Mouse (Mus musculus): Measurements from ENCODE around the gene Ube2j1.

The Ube2j1 gene

DNA sequence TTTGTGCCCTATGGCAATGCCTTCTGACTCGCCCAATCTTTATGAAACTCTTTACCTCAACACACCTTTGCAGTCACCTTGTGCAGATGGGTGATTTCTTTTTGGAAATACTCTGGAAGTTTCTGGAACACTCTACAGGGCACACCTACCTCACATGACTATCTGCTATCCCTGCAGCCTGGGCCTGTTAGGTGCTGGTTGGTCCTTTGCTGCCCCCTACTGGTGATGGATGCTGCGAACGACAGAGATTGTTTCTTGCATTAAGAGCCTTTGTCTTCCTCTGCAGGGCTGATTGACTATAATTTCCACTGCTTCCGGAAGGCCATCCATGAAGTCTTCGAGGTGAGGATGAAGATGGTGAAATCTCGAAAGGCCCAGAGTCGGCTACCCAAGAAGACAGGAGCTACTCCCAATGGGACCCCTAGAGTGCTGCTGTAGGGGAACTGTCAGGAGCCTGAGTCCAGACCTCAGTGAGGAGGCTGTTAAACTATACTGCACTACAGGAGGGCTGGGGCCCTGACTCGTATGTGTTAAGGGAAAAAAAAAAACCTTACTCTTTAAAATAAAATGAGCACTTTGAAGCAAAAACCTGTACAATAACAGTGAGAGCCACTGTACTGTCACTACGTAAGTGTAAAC, 12.7 kb upstream of the Ube2j1 start:
- DNase-seq, result peak; percentile 88 to 96

DNA sequence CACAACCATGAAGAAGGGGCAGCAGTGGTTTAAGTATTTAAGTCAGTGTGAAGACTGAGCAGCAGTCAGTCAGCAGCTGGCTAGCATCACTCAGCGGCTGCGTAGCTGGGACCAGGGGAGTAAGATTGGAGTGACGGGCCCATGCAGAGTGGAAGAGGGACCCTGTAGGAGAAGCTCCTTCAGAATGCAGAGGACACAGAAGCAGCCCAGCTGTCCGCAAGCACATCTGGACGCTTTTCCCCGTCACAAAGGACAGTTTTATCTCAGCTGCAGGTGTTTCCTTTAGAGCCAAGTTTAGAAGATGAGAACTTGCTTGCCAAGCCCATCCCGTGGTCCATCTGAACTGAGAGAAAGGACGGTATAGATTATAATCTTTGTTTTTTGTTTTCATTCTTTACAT, 6.8 kb upstream of the Ube2j1 start:
- no peak for DNase-seq

- DNase-seq, result no peak
Measured at GRCm38 (mm10) chr4:33029104-33029503, 2.1 kb upstream of the Ube2j1 start.

DNA sequence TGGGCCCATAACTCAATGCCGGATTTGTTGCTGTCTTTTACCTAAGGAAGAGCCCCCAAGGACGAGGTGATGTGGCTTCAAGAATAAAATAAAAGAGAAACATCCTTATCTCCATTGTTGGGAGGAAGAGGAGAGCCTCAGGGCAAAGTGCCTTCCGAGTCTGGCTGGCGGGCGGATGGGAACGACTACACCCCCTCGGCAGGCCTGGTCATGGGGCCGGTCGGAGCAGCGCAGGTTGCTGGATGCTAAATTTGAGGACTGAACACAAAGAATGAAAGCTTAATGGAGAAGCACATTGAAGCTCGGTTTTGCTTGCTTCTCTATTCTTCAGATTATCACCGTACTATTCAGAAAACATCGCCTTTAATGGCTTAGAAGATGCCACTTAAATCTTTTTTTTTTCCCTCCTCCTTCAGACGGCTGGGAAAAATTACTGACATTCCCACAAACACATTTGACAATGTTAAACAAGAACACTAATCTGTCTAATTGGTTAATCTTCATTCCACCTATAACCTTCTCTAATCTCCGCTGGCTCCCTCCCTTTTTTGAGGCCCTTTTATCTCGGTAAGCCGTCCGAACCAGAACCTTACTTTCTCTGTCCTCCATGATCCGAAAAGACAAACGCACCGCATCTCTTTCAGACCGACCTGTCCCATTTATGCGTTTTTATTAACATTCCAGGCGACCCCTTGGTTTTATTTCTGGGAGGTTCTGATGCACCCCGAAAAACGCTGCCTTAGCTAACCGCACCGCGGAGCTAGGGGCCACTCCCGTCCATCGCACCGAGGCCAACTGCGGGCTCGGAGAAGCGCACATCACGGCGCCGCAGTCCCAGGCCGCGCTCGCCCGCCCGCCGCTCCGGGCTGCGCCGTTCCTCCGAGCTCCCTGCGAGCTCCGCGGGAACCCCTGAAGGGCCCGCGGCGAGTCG, 687 bp upstream of the Ube2j1 start:
- DNase-seq, result peak in 1 of 2 experiments; percentile 9

- no peak for DNase-seq
Measured at GRCm38 (mm10) chr4:33032045-33032444, 829 bp downstream of the Ube2j1 start.

DNA sequence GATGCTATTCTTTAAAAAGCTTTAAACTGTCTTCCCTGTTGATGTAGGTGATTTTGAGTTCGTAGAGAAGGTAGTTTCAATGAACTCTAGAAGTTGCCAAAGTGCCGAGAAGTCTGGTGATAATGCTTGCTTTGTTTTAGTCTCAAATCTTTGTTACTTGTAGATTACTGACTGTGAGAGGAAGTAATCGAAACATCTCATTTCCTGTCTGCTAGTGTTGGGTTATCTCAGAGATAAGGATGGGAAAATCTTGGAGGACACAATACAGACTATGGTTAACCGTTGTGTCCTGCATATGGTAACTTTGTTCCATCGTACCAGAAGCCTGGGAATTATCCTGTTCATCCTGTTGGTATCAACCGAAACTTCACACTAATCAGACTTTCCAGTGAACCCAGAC, 2.3 kb downstream of the Ube2j1 start:
- no peak for DNase-seq

- no peak for DNase-seq
Measured at GRCm38 (mm10) chr4:33039826-33040225, 8.6 kb downstream of the Ube2j1 start.

DNA sequence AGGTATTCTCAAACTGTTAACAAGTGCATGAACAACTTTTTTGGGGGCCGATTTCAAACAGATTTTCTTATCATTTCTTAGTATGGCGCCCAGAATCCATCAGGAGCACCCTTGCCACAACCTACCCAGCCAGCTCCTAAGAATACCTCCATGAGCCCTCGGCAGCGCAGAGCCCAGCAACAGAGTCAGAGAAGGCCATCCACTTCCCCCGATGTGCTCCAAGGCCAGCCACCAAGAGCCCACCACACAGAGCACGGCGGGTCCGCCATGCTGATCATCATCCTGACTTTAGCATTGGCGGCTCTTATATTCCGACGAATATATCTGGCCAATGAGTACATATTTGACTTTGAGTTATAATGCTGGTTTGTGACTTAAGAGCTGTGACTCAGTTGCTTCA, 18.4 kb downstream of the Ube2j1 start:
- no peak for DNase-seq

GRCm38 (mm10) chr4:33052055-33052454, 20.8 kb downstream of the Ube2j1 start:
- DNase-seq, result no peak

GRCm38 (mm10) chr4:33052650-33053049, 21.4 kb downstream of the Ube2j1 start:
- DNase-seq, result no peak

- DNase-seq, result no peak
Measured at GRCm38 (mm10) chr4:33054426-33054825, 23.2 kb downstream of the Ube2j1 start.

DNA sequence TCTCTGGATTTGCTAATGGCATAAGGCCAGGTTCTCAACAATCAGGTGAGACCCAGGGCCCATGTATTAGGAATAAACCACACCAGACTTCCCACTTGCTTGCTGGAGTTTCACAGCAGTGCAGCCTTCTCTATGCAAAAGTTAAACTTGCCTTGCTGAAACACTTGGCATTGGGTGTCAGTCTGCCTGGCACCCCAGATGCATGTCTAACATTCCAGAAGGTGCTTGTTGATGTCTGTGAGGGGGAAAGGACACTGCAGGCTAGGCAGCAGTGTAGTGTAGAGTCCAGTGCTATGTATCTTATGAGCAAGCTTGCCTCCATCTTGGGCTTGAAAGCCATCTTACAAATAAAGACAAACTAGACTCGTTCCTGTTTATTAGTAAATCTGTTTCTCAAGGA, 25.1 kb downstream of the Ube2j1 start:
- no peak for DNase-seq

DNA sequence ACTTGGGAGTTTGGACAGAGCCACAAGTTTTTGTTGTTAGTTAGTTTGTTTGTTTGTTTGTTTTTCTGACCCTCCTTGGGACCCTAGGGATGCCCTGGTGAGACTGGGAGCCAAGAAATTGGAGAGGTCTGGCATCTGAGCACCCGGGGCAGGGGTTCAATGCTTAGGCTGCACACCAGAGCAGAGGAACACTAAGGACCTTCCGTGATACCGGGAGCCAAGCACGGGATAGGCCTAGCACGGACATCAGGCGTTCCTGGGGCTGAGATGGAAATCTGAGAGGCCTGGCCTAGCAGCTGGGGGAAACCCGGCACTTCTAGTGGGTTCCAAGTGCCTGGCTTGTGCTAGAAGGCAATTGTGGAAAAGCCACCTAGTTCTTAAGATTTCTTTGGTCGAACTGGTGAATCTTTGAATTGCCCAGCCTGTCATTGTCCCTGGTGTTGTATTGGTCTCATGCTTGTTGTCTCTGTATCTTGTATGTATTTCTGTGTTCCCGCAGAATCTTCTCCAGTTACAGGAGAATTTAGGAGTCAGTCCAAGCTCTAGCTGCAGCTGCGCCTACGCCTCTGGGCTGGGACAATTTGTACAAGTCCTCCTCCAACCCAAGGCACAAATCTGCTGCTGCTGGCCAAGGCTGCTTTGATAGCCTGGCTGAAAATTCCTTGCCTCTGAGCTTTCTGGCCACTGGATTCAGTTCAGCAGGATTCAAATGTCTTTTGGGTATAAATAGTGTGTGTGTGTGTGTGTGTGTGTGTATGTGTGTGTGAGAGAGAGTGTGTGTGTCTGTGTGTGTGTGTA, 26.9 kb downstream of the Ube2j1 start:
- DNase-seq, result peak in 1 of 2 experiments; percentile 50

GRCm38 (mm10) chr4:33061158-33061557, 29.9 kb downstream of the Ube2j1 start:
- no peak for DNase-seq

GRCm38 (mm10) chr4:33062981-33063380, 31.8 kb downstream of the Ube2j1 start, which contains the start of gene Gabrr2:
Gene Gabrr2, plus strand, starts transcription at chr4:33062999.
- no peak for DNase-seq

DNA sequence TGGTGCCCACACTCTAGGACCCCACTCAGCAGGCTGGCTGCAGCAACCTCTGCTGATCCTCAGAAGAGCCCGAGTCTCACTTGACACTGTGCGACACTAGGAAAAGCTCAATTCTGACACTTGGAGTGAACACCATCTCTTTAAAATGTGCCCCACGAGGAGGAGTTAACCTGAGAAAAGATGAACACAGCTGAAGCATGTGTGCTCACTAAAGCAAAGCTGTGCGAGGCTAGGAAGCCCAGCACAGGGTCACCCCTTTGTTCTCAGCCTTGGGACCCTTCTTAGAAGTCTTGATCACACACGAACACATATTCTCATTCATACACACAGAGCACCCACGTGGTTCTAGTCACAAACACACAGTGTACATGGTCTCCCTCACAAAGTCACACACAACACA, 33.8 kb downstream of the Ube2j1 start:
- DNase-seq, result no peak

DNA sequence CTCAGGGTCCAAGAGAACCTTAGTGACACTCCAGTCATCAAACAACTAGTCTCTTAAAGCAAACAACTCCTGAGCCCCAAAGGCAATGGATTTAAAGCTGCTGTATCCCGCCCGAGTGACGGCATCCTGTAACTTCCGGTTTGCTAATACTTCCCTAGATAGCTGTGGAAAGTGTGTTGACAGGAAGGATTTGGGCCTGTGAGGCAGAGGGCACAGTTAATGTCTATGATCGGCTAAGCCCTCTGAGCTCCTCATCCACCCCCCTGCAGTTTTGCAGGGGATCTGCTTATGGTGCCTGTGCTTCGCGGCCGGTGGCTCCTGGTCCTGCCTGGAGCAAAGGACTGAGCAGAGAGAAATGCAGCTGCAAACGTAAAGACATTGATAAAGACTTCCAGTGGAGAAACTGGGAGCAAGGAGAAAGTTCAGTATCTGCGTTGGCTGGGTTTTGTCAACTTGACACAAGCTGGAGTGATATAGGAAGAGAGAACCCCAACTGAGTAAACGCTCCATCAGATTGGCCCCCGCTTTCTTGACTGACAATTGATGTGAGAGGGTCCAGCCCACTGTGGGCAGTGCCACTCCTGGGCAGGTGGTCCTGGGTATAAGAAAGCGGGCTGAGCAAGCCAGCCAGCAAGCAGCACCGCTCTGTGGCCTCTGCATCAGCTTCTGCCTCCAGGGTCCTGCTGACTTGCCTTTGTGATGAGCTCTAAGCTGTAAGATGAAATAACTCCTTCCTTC, 35.2 kb downstream of the Ube2j1 start:
- DNase-seq, result no peak

GRCm38 (mm10) chr4:33067331-33067730, 36.1 kb downstream of the Ube2j1 start:
- DNase-seq, result no peak

GRCm38 (mm10) chr4:33067826-33068225, 36.6 kb downstream of the Ube2j1 start:
- no peak for DNase-seq

DNA sequence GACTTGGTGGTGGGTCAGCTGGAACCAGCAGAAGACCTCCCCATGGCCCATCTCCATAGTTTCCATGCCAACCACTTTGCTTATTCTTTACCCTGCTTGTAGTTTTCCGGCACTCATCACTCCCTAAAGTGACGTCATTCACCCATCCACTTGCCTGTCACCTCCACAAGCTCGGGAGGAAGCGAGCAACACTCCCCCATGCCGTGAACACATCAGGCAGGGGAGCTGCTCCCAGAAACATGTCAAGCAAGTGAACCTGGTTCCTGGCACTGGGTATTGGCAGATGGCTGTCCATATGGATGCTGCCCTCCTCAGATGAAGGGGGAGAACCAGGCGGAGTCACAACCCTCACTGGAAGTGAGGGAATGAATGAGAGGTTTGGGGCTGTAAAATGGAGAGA, 37.7 kb downstream of the Ube2j1 start:
- no peak for DNase-seq

GRCm38 (mm10) chr4:33070326-33070725, 39.1 kb downstream of the Ube2j1 start:
- DNase-seq, result no peak

DNA sequence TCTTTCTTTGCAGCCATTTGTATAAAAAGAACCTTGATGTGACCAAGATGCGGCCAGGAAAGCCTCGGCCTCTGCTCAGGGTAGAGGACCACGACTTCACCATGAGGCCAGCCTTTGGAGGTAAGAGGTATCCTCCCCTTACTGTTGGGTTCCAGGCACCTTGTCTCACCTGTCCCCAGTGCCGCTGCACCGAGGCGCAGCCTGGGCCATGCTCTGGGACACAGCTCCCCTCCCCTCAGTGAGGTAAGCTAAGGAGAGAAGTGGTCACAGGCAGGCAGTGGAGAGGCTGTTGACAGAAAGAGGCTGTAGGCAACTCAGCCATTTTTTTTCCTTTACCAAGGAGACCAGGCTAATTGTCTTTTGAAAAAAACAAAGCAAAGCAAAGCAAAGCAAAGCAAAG, 40.1 kb downstream of the Ube2j1 start:
- DNase-seq, result no peak
